Mouse (Mus musculus): ENCODE results near the gene C530025M09Rik. TPM values are rescaled to one million over a fixed set of nuclear protein-coding genes. Genes with fewer than 3 reads are reported as not detected.

C530025M09Rik gene
- not detected in 2 replicates for polyA plus RNA-seq (2014; fragmentation: Nextera tagmentation; extraction: Ambion mirVana)

DNA sequence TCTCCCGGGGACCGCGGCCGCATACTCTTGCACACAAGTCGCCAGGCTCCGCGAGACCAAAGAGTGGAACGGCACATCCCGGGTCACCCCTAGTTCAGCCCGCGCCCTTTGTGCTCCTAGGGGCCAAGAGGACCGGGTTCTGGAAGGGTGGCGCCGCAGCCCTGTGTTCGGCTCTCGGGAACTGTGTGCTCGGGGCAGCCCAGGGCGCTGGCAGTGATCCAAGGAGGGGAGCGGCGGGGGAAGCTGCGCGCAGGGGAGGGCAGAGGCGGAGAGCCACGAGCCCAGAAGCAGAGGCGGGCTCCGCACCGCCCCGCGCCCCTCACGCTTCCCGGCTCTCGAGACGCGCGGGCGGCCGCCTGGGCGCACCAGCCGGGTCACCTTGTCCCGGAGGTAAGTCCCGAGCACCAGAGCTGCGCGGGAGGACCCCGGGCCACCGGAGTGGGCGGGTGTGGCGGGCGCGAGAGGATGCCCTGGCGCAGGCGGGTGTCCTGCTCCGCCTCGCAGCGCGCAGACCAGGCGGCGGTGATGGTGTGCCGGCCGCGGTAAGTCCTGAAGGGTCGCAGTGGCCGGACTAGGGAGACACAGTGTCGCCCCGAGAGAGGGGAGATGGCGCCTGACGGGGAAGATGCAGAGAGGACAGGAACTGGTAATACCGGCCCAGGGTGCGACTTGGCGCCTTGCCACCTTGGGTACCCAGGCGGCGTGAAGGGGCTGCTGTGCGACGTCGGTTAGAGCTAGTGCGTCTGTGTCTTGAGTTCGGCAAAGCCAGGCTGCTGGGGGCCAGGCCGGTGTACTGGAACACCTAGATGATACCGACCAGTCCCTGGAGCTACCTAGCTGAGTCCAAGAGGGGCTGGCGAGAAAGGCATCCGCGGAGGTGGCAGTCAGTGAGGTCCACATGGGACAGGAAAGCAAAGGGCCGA, at the start of gene C530025M09Rik:
Gene C530025M09Rik, minus strand, starts transcription at position 678 of the 923 bp plus-strand sequence.
- H3K9ac ChIP-seq = peak within 1 kb of the TSS; percentile 50
- under 1% methylated on average over 80 of the region's 82 CpGs for WGBS
- no peaks in the 10 kb centered on the region for H3K9me3 ChIP-seq (ENCODE audit: low read depth, low read length)
- no peak for TF ChIP-seq CTCF (IDR thresholded peaks at IDR 0.05; ENCODE audit: low read depth)
- H3K36me3 ChIP-seq (ENCODE audit: insufficient read depth) = no peaks in the 10 kb centered on the region
- H3K4me2 ChIP-seq = peak within 1 kb of the TSS; percentile 92
- no peak within 1 kb of the TSS for H3K27ac ChIP-seq (ENCODE audit: low read depth)
- DNase-seq (peak; percentile 80), ATAC-seq (ENCODE audit: insufficient read depth) (peak; percentile 92)
- H3K4me3 ChIP-seq (ENCODE audit: low read depth, low read length) = peak within 1 kb of the TSS; percentile 49
- no peaks in the 10 kb centered on the region for H3K4me1 ChIP-seq (ENCODE audit: insufficient read depth)
- peaks cover 37% of the 10 kb centered on the region for H3K27me3 ChIP-seq (ENCODE audit: insufficient read depth, low read length)

- Histone ChIP-seq H3K27me3 (ENCODE audit: insufficient read depth, low read length) (no peaks in the 10 kb centered on the region), H3K4me3 (ENCODE audit: low read depth, low read length) (no peak overlapping the region), H3K36me3 (ENCODE audit: insufficient read depth) (no peaks in the 10 kb centered on the region), H3K9ac (no peak overlapping the region), H3K4me2 (no peak overlapping the region), H3K27ac (ENCODE audit: low read depth) (no peak overlapping the region), H3K9me3 (ENCODE audit: low read depth, low read length) (no peaks in the 10 kb centered on the region), H3K4me1 (ENCODE audit: insufficient read depth) (no peaks in the 10 kb centered on the region)
- no peak for TF ChIP-seq CTCF (IDR thresholded peaks at IDR 0.05; ENCODE audit: low read depth)
- 44% methylated on average over 2 of the region's 2 CpGs for WGBS
- ATAC-seq (ENCODE audit: insufficient read depth) = no peak
- no peak for DNase-seq
Measured at GRCm38 (mm10) chr2:149877954-149878353, 46.9 kb upstream of the C530025M09Rik start.

DNA sequence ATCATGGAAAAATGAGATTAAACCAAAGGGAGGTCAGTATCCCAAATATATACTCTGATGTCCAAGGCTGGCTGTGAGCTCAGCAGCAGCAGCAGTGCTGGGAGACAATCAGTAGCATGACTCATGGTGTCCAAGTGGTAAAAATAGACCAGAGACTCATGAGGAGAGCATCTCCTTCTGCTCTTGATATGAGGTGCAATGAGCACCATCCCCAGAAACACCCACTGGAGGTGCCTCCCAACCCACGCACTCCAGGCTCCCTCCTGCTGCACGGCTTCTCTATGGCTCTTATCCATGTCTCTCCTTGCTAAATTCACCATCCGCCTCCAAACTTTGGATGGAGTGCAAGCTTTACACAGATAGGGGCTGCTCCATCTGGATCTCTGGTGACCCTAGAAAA, 42.3 kb upstream of the C530025M09Rik start:
- H3K36me3 ChIP-seq (ENCODE audit: insufficient read depth) = no peaks in the 10 kb centered on the region
- H3K27ac ChIP-seq (ENCODE audit: low read depth) = no peak overlapping the region
- WGBS = 80% methylated on average over 3 of the region's 3 CpGs
- H3K4me1 ChIP-seq (ENCODE audit: insufficient read depth) = no peaks in the 10 kb centered on the region
- H3K27me3 ChIP-seq (ENCODE audit: insufficient read depth, low read length) = no peaks in the 10 kb centered on the region
- TF ChIP-seq CTCF (IDR thresholded peaks at IDR 0.05; ENCODE audit: low read depth) = no peak
- no peak overlapping the region for H3K9ac ChIP-seq
- ATAC-seq (ENCODE audit: insufficient read depth) (no peak), DNase-seq (no peak)
- H3K4me3 ChIP-seq (ENCODE audit: low read depth, low read length) = no peak overlapping the region
- H3K4me2 ChIP-seq = no peak overlapping the region
- no peaks in the 10 kb centered on the region for H3K9me3 ChIP-seq (ENCODE audit: low read depth, low read length)

DNA sequence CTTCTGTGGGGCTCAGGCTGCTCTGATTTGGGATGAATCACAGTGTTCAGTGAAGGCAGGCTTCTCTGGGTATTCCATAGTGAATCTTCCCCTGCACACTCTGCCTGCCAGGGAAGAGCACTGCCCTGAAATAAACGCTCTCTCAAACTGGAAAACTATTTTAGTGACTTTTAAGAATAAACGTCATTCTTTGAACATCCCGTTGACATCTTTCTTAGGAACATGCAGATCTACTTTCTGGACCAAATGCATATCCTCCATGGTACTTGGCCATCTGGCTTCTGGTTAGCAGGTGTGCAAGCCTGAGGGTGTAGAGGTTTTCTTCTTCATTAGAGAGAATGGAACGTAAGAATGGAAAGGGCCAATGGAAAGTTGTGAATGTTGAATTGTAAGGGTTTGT, 41.5 kb upstream of the C530025M09Rik start:
- ATAC-seq (ENCODE audit: insufficient read depth) (no peak), DNase-seq (no peak)
- H3K4me2 ChIP-seq = no peak overlapping the region
- no peaks in the 10 kb centered on the region for H3K27me3 ChIP-seq (ENCODE audit: insufficient read depth, low read length)
- H3K9me3 ChIP-seq (ENCODE audit: low read depth, low read length) = no peaks in the 10 kb centered on the region
- no peak for TF ChIP-seq CTCF (IDR thresholded peaks at IDR 0.05; ENCODE audit: low read depth)
- no peaks in the 10 kb centered on the region for H3K4me1 ChIP-seq (ENCODE audit: insufficient read depth)
- H3K36me3 ChIP-seq (ENCODE audit: insufficient read depth) = no peaks in the 10 kb centered on the region
- no peak overlapping the region for H3K9ac ChIP-seq
- no peak overlapping the region for H3K27ac ChIP-seq (ENCODE audit: low read depth)
- 84% methylated on average over 4 of the region's 4 CpGs for WGBS
- no peak overlapping the region for H3K4me3 ChIP-seq (ENCODE audit: low read depth, low read length)

GRCm38 (mm10) chr2:149870496-149870895, 39.5 kb upstream of the C530025M09Rik start:
- 75% methylated on average over 2 of the region's 2 CpGs for WGBS
- ATAC-seq (ENCODE audit: insufficient read depth) = no peak
- no peak overlapping the region for H3K9ac ChIP-seq
- H3K4me2 ChIP-seq = no peak overlapping the region
- H3K4me1 ChIP-seq (ENCODE audit: insufficient read depth) = no peaks in the 10 kb centered on the region
- H3K27me3 ChIP-seq (ENCODE audit: insufficient read depth, low read length) = no peaks in the 10 kb centered on the region
- no peak for DNase-seq
- no peak overlapping the region for H3K4me3 ChIP-seq (ENCODE audit: low read depth, low read length)
- no peak overlapping the region for H3K27ac ChIP-seq (ENCODE audit: low read depth)
- H3K36me3 ChIP-seq (ENCODE audit: insufficient read depth) = no peaks in the 10 kb centered on the region
- H3K9me3 ChIP-seq (ENCODE audit: low read depth, low read length) = no peaks in the 10 kb centered on the region
- TF ChIP-seq CTCF (IDR thresholded peaks at IDR 0.05; ENCODE audit: low read depth) = no peak

- H3K27ac ChIP-seq (ENCODE audit: low read depth) = no peak overlapping the region
- no peak for DNase-seq
- H3K9ac ChIP-seq = no peak overlapping the region
- no peak overlapping the region for H3K4me3 ChIP-seq (ENCODE audit: low read depth, low read length)
- no peak overlapping the region for H3K4me2 ChIP-seq
- no peaks in the 10 kb centered on the region for H3K27me3 ChIP-seq (ENCODE audit: insufficient read depth, low read length)
- WGBS = 59% methylated on average over 5 of the region's 5 CpGs
- H3K36me3 ChIP-seq (ENCODE audit: insufficient read depth) = no peaks in the 10 kb centered on the region
- no peaks in the 10 kb centered on the region for H3K4me1 ChIP-seq (ENCODE audit: insufficient read depth)
- ATAC-seq (ENCODE audit: insufficient read depth) = no peak
- H3K9me3 ChIP-seq (ENCODE audit: low read depth, low read length) = no peaks in the 10 kb centered on the region
- no peak for TF ChIP-seq CTCF (IDR thresholded peaks at IDR 0.05; ENCODE audit: low read depth)
Measured at GRCm38 (mm10) chr2:149865914-149866435, 35.0 kb upstream of the C530025M09Rik start.

DNA sequence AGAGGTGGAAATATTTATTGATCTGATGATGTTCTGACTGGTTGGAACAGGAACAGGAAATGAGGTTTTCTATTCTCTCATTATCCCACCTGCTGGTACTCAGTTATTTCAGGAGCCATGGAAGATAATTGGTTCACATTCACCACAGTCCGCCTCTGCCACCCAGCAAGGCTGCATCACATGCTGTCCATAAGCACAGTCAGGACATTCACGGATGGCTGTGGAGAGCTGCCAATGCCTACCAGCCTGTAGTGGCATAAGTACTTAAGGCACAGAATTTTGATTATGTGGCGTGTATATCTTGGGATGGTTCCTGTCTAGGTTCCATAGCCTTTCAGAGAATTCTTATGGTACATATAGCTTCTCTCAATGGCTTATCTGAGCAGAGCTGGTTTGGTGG, 30.0 kb upstream of the C530025M09Rik start:
- TF ChIP-seq CTCF (IDR thresholded peaks at IDR 0.05; ENCODE audit: low read depth) = no peak
- ATAC-seq (ENCODE audit: insufficient read depth) (no peak), DNase-seq (no peak)
- no peak overlapping the region for H3K4me2 ChIP-seq
- no peaks in the 10 kb centered on the region for H3K36me3 ChIP-seq (ENCODE audit: insufficient read depth)
- no peaks in the 10 kb centered on the region for H3K9me3 ChIP-seq (ENCODE audit: low read depth, low read length)
- no peak overlapping the region for H3K9ac ChIP-seq
- H3K4me3 ChIP-seq (ENCODE audit: low read depth, low read length) = no peak overlapping the region
- no peaks in the 10 kb centered on the region for H3K4me1 ChIP-seq (ENCODE audit: insufficient read depth)
- no peak overlapping the region for H3K27ac ChIP-seq (ENCODE audit: low read depth)
- no peaks in the 10 kb centered on the region for H3K27me3 ChIP-seq (ENCODE audit: insufficient read depth, low read length)
- 88% methylated on average over 3 of the region's 3 CpGs for WGBS

Data from lung, embryonic 14.5 days (tissue).